Mouse (Mus musculus): ENCODE measurements around the gene Pcp4. TPM values are rescaled to one million over a fixed set of nuclear protein-coding genes. Genes with fewer than 3 reads are reported as not detected.

The Pcp4 gene
- polyA plus RNA-seq, 1 experiment: not detected

- Histone ChIP-seq H3K4me1 (ENCODE audit: control insufficient read depth, insufficient read depth, low read length) (no peaks in the 10 kb centered on the region), H3K27me3 (ENCODE audit: control insufficient read depth, insufficient read depth, low read length) (no peaks in the 10 kb centered on the region), H3K4me3 (ENCODE audit: control insufficient read depth, low read depth, low read length) (no peak overlapping the region), H3K27ac (ENCODE audit: control insufficient read depth, insufficient read depth, low read depth, low read length) (no peak overlapping the region), H3K36me3 (ENCODE audit: control insufficient read depth, insufficient read depth, low read length) (no peaks in the 10 kb centered on the region)
- TF ChIP-seq CTCF (IDR thresholded peaks at IDR 0.05; ENCODE audit: control insufficient read depth, insufficient read depth, insufficient replicate concordance, low read depth, low read length) (no peak), POLR2A (IDR thresholded peaks at IDR 0.05; ENCODE audit: control insufficient read depth, low read depth, low read length) (no peak)
Observed at GRCm38 (mm10) chr16:96514466-96514865, 47.1 kb downstream of the Pcp4 start.

- Histone ChIP-seq H3K36me3 (ENCODE audit: control insufficient read depth, insufficient read depth, low read length) (no peaks in the 10 kb centered on the region), H3K4me3 (ENCODE audit: control insufficient read depth, low read depth, low read length) (no peak overlapping the region), H3K27me3 (ENCODE audit: control insufficient read depth, insufficient read depth, low read length) (no peaks in the 10 kb centered on the region), H3K4me1 (ENCODE audit: control insufficient read depth, insufficient read depth, low read length) (peaks cover 3% of the 10 kb centered on the region), H3K27ac (ENCODE audit: control insufficient read depth, insufficient read depth, low read depth, low read length) (no peak overlapping the region)
- no peak for TF ChIP-seq POLR2A (IDR thresholded peaks at IDR 0.05; ENCODE audit: control insufficient read depth, low read depth, low read length)
- TF ChIP-seq CTCF (IDR thresholded peaks at IDR 0.05; ENCODE audit: control insufficient read depth, insufficient read depth, insufficient replicate concordance, low read depth, low read length): no peak
Observed at GRCm38 (mm10) chr16:96527476-96527875, 60.1 kb downstream of the Pcp4 start.

GRCm38 (mm10) chr16:96528471-96528870 lies 61.1 kb downstream of the Pcp4 start:
- no peaks in the 10 kb centered on the region for H3K27me3 ChIP-seq (ENCODE audit: control insufficient read depth, insufficient read depth, low read length)
- no peaks in the 10 kb centered on the region for H3K36me3 ChIP-seq (ENCODE audit: control insufficient read depth, insufficient read depth, low read length)
- TF ChIP-seq CTCF (IDR thresholded peaks at IDR 0.05; ENCODE audit: control insufficient read depth, insufficient read depth, insufficient replicate concordance, low read depth, low read length): no peak
- TF ChIP-seq POLR2A (IDR thresholded peaks at IDR 0.05; ENCODE audit: control insufficient read depth, low read depth, low read length): no peak
- no peak overlapping the region for H3K4me3 ChIP-seq (ENCODE audit: control insufficient read depth, low read depth, low read length)
- H3K27ac ChIP-seq (ENCODE audit: control insufficient read depth, insufficient read depth, low read depth, low read length): no peak overlapping the region
- H3K4me1 ChIP-seq (ENCODE audit: control insufficient read depth, insufficient read depth, low read length): peaks cover 3% of the 10 kb centered on the region

- peaks cover 3% of the 10 kb centered on the region for H3K4me1 ChIP-seq (ENCODE audit: control insufficient read depth, insufficient read depth, low read length)
- no peaks in the 10 kb centered on the region for H3K27me3 ChIP-seq (ENCODE audit: control insufficient read depth, insufficient read depth, low read length)
- TF ChIP-seq CTCF (IDR thresholded peaks at IDR 0.05; ENCODE audit: control insufficient read depth, insufficient read depth, insufficient replicate concordance, low read depth, low read length) (no peak), POLR2A (IDR thresholded peaks at IDR 0.05; ENCODE audit: control insufficient read depth, low read depth, low read length) (no peak)
- H3K36me3 ChIP-seq (ENCODE audit: control insufficient read depth, insufficient read depth, low read length): no peaks in the 10 kb centered on the region
- no peak overlapping the region for H3K27ac ChIP-seq (ENCODE audit: control insufficient read depth, insufficient read depth, low read depth, low read length)
- no peak overlapping the region for H3K4me3 ChIP-seq (ENCODE audit: control insufficient read depth, low read depth, low read length)
Observed at GRCm38 (mm10) chr16:96529896-96530568, 62.6 kb downstream of the Pcp4 start.

- Histone ChIP-seq H3K27ac (ENCODE audit: control insufficient read depth, insufficient read depth, low read depth, low read length) (no peak overlapping the region), H3K36me3 (ENCODE audit: control insufficient read depth, insufficient read depth, low read length) (no peaks in the 10 kb centered on the region), H3K27me3 (ENCODE audit: control insufficient read depth, insufficient read depth, low read length) (no peaks in the 10 kb centered on the region), H3K4me1 (ENCODE audit: control insufficient read depth, insufficient read depth, low read length) (peaks cover 3% of the 10 kb centered on the region; the same call in 1 of the 2 replicates), H3K4me3 (ENCODE audit: control insufficient read depth, low read depth, low read length) (no peak overlapping the region)
- TF ChIP-seq CTCF (IDR thresholded peaks at IDR 0.05; ENCODE audit: control insufficient read depth, insufficient read depth, insufficient replicate concordance, low read depth, low read length) (no peak), POLR2A (IDR thresholded peaks at IDR 0.05; ENCODE audit: control insufficient read depth, low read depth, low read length) (no peak)
Observed at GRCm38 (mm10) chr16:96530569-96530898, 63.1 kb downstream of the Pcp4 start.

DNA sequence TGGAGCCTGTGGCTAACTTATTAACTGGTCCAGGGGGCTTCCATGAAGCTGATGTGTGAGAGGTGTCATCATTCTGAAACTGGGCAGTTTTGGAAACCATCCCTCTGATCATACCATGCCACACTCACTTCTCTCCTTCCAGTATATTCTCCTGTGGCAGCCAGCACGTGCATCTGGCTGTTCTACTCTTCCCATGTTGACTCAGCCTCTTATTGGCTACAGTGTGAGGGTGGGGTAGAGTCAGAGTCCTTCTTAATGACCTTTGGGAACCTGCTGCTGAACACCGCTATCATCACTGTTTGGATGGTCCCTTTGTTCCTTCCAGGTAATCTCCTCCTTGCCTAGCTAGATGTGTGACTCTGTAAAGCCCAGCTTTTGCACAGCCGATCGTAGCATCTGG lies 63.6 kb downstream of the Pcp4 start:
- Histone ChIP-seq H3K4me3 (ENCODE audit: control insufficient read depth, low read depth, low read length) (no peak overlapping the region), H3K27ac (ENCODE audit: control insufficient read depth, insufficient read depth, low read depth, low read length) (no peak overlapping the region), H3K4me1 (ENCODE audit: control insufficient read depth, insufficient read depth, low read length) (peaks cover 3% of the 10 kb centered on the region; the same call in 1 of the 2 replicates), H3K36me3 (ENCODE audit: control insufficient read depth, insufficient read depth, low read length) (no peaks in the 10 kb centered on the region), H3K27me3 (ENCODE audit: control insufficient read depth, insufficient read depth, low read length) (no peaks in the 10 kb centered on the region)
- TF ChIP-seq POLR2A (IDR thresholded peaks at IDR 0.05; ENCODE audit: control insufficient read depth, low read depth, low read length) (no peak), CTCF (IDR thresholded peaks at IDR 0.05; ENCODE audit: control insufficient read depth, insufficient read depth, insufficient replicate concordance, low read depth, low read length) (no peak)

- H3K4me1 ChIP-seq (ENCODE audit: control insufficient read depth, insufficient read depth, low read length): peaks cover 3% of the 10 kb centered on the region; the same call in 1 of the 2 replicates
- H3K27me3 ChIP-seq (ENCODE audit: control insufficient read depth, insufficient read depth, low read length): no peaks in the 10 kb centered on the region
- H3K4me3 ChIP-seq (ENCODE audit: control insufficient read depth, low read depth, low read length): no peak overlapping the region
- no peak overlapping the region for H3K27ac ChIP-seq (ENCODE audit: control insufficient read depth, insufficient read depth, low read depth, low read length)
- H3K36me3 ChIP-seq (ENCODE audit: control insufficient read depth, insufficient read depth, low read length): no peaks in the 10 kb centered on the region
- TF ChIP-seq POLR2A (IDR thresholded peaks at IDR 0.05; ENCODE audit: control insufficient read depth, low read depth, low read length) (no peak), CTCF (IDR thresholded peaks at IDR 0.05; ENCODE audit: control insufficient read depth, insufficient read depth, insufficient replicate concordance, low read depth, low read length) (no peak)
Observed at GRCm38 (mm10) chr16:96533710-96534109, 66.3 kb downstream of the Pcp4 start.

All from testis, adult 2 months (tissue).